Mouse (Mus musculus): Measurements from ENCODE around the gene Hmgn2. TPM values are rescaled to one million over a fixed set of nuclear protein-coding genes. Genes with fewer than 3 reads are reported as not detected.
"Not testable (repeated sequence)": the region's sequence is repeated elsewhere in the genome, so short reads cannot be mapped to it uniquely, and the experiment has no call there.

Gene Hmgn2
- polyA plus RNA-seq, 1 experiment from 2014 or later: 2,917 TPM

- ATAC-seq (ENCODE audit: insufficient read depth, low FRiP score, low TSS enrichment); H3K27me3 ChIP-seq (ENCODE audit: control insufficient read depth, insufficient read depth, low read length); DNase-seq (ENCODE audit: low spot score); H3K4me3 ChIP-seq (ENCODE audit: low read depth, low read length); H3K9me3 ChIP-seq (ENCODE audit: control insufficient read depth, low read length); H3K4me1 ChIP-seq (ENCODE audit: control insufficient read depth, insufficient read depth, low read length); H3K9ac ChIP-seq (ENCODE audit: low read length); H3K27ac ChIP-seq (ENCODE audit: low read depth, low read length); H3K36me3 ChIP-seq (ENCODE audit: control insufficient read depth, insufficient read depth, low read length); H3K4me2 ChIP-seq (ENCODE audit: low read depth): not testable (repeated sequence)
- 94% methylated on average over 8 of the region's 8 CpGs for WGBS
Measured at GRCm38 (mm10) chr4:133988289-133988688, 19.8 kb upstream of the Hmgn2 start.

GRCm38 (mm10) chr4:133982936-133983335, 14.5 kb upstream of the Hmgn2 start:
- Histone ChIP-seq H3K4me1 (ENCODE audit: control insufficient read depth, insufficient read depth, low read length) (no peaks in the 10 kb centered on the region), H3K27ac (ENCODE audit: low read depth, low read length) (no peak overlapping the region), H3K4me3 (ENCODE audit: low read depth, low read length) (no peak overlapping the region), H3K27me3 (ENCODE audit: control insufficient read depth, insufficient read depth, low read length) (no peaks in the 10 kb centered on the region), H3K4me2 (ENCODE audit: low read depth) (no peak overlapping the region), H3K36me3 (ENCODE audit: control insufficient read depth, insufficient read depth, low read length) (peaks cover 2% of the 10 kb centered on the region; the same call in 1 of the 2 replicates), H3K9me3 (ENCODE audit: control insufficient read depth, low read length) (no peaks in the 10 kb centered on the region), H3K9ac (ENCODE audit: low read length) (no peak overlapping the region)
- 82% methylated on average over 13 of the region's 13 CpGs for WGBS
- ATAC-seq (ENCODE audit: insufficient read depth, low FRiP score, low TSS enrichment): no peak
- no peak for DNase-seq (ENCODE audit: low spot score)

GRCm38 (mm10) chr4:133980496-133980895, 12.0 kb upstream of the Hmgn2 start:
- Histone ChIP-seq H3K9me3 (ENCODE audit: control insufficient read depth, low read length) (no peaks in the 10 kb centered on the region), H3K4me1 (ENCODE audit: control insufficient read depth, insufficient read depth, low read length) (no peaks in the 10 kb centered on the region), H3K4me3 (ENCODE audit: low read depth, low read length) (no peak overlapping the region), H3K27ac (ENCODE audit: low read depth, low read length) (no peak overlapping the region), H3K36me3 (ENCODE audit: control insufficient read depth, insufficient read depth, low read length) (0 out of 2 replicates have a peak, but pooled peaks cover 2% of the 10 kb centered on the region), H3K9ac (ENCODE audit: low read length) (no peak overlapping the region), H3K4me2 (ENCODE audit: low read depth) (no peak overlapping the region), H3K27me3 (ENCODE audit: control insufficient read depth, insufficient read depth, low read length) (no peaks in the 10 kb centered on the region)
- WGBS: 90% methylated on average over 5 of the region's 5 CpGs
- ATAC-seq (ENCODE audit: insufficient read depth, low FRiP score, low TSS enrichment): no peak
- no peak for DNase-seq (ENCODE audit: low spot score)

- WGBS: 93% methylated on average over 10 of the region's 10 CpGs
- Histone ChIP-seq H3K4me3 (ENCODE audit: low read depth, low read length) (no peak overlapping the region), H3K36me3 (ENCODE audit: control insufficient read depth, insufficient read depth, low read length) (0 out of 2 replicates have a peak, but pooled peaks cover 2% of the 10 kb centered on the region), H3K4me2 (ENCODE audit: low read depth) (no peak overlapping the region), H3K9me3 (ENCODE audit: control insufficient read depth, low read length) (no peaks in the 10 kb centered on the region), H3K27me3 (ENCODE audit: control insufficient read depth, insufficient read depth, low read length) (no peaks in the 10 kb centered on the region), H3K27ac (ENCODE audit: low read depth, low read length) (no peak overlapping the region), H3K4me1 (ENCODE audit: control insufficient read depth, insufficient read depth, low read length) (no peaks in the 10 kb centered on the region), H3K9ac (ENCODE audit: low read length) (no peak overlapping the region)
- DNase-seq (ENCODE audit: low spot score): no peak
- no peak for ATAC-seq (ENCODE audit: insufficient read depth, low FRiP score, low TSS enrichment)
Measured at GRCm38 (mm10) chr4:133978021-133978711, 9.7 kb upstream of the Hmgn2 start.

- H3K4me3 ChIP-seq (ENCODE audit: low read depth, low read length): no peak overlapping the region
- 49% methylated on average over 8 of the region's 8 CpGs for WGBS
- H3K36me3 ChIP-seq (ENCODE audit: control insufficient read depth, insufficient read depth, low read length): no peaks in the 10 kb centered on the region
- H3K27me3 ChIP-seq (ENCODE audit: control insufficient read depth, insufficient read depth, low read length): no peaks in the 10 kb centered on the region
- no peak overlapping the region for H3K9ac ChIP-seq (ENCODE audit: low read length)
- no peak for ATAC-seq (ENCODE audit: insufficient read depth, low FRiP score, low TSS enrichment)
- no peak overlapping the region for H3K27ac ChIP-seq (ENCODE audit: low read depth, low read length)
- no peak for DNase-seq (ENCODE audit: low spot score)
- peaks cover 12% of the 10 kb centered on the region for H3K4me1 ChIP-seq (ENCODE audit: control insufficient read depth, insufficient read depth, low read length)
- H3K9me3 ChIP-seq (ENCODE audit: control insufficient read depth, low read length): no peaks in the 10 kb centered on the region
- no peak overlapping the region for H3K4me2 ChIP-seq (ENCODE audit: low read depth)
Measured at GRCm38 (mm10) chr4:133971741-133972140, 3.3 kb upstream of the Hmgn2 start.

GRCm38 (mm10) chr4:133970876-133971275, 2.4 kb upstream of the Hmgn2 start:
- Histone ChIP-seq H3K27ac (ENCODE audit: low read depth, low read length) (no peak overlapping the region), H3K9ac (ENCODE audit: low read length) (no peak overlapping the region), H3K4me3 (ENCODE audit: low read depth, low read length) (no peak overlapping the region), H3K9me3 (ENCODE audit: control insufficient read depth, low read length) (no peaks in the 10 kb centered on the region), H3K4me1 (ENCODE audit: control insufficient read depth, insufficient read depth, low read length) (peaks cover 19% of the 10 kb centered on the region), H3K27me3 (ENCODE audit: control insufficient read depth, insufficient read depth, low read length) (no peaks in the 10 kb centered on the region), H3K4me2 (ENCODE audit: low read depth) (no peak overlapping the region), H3K36me3 (ENCODE audit: control insufficient read depth, insufficient read depth, low read length) (0 out of 2 replicates have a peak, but pooled peaks cover 4% of the 10 kb centered on the region)
- WGBS: 84% methylated on average over 13 of the region's 13 CpGs
- no peak for DNase-seq (ENCODE audit: low spot score)
- no peak for ATAC-seq (ENCODE audit: insufficient read depth, low FRiP score, low TSS enrichment)

- Histone ChIP-seq H3K27ac (ENCODE audit: low read depth, low read length) (no peak overlapping the region), H3K27me3 (ENCODE audit: control insufficient read depth, insufficient read depth, low read length) (no peaks in the 10 kb centered on the region), H3K4me2 (ENCODE audit: low read depth) (no peak overlapping the region; the same call in 1 of the 2 replicates), H3K4me1 (ENCODE audit: control insufficient read depth, insufficient read depth, low read length) (peaks cover 19% of the 10 kb centered on the region), H3K36me3 (ENCODE audit: control insufficient read depth, insufficient read depth, low read length) (0 out of 2 replicates have a peak, but pooled peaks cover 5% of the 10 kb centered on the region), H3K4me3 (ENCODE audit: low read depth, low read length) (no peak overlapping the region), H3K9ac (ENCODE audit: low read length) (no peak overlapping the region), H3K9me3 (ENCODE audit: control insufficient read depth, low read length) (no peaks in the 10 kb centered on the region)
- WGBS: 30% methylated on average over 4 of the region's 4 CpGs
- peak; percentile 44 for DNase-seq (ENCODE audit: low spot score)
- ATAC-seq (ENCODE audit: insufficient read depth, low FRiP score, low TSS enrichment): no peak
Measured at GRCm38 (mm10) chr4:133970196-133970595, 1.7 kb upstream of the Hmgn2 start.

- H3K4me1 ChIP-seq (ENCODE audit: control insufficient read depth, insufficient read depth, low read length): peaks cover 19% of the 10 kb centered on the region
- WGBS: 54% methylated on average over 8 of the region's 8 CpGs
Measured at GRCm38 (mm10) chr4:133969114-133969770, 792 bp upstream of the Hmgn2 start.

GRCm38 (mm10) chr4:133967866-133968149, 642 bp downstream of the Hmgn2 start:
- H3K9me3 ChIP-seq (ENCODE audit: control insufficient read depth, low read length): no peaks in the 10 kb centered on the region
- peaks cover 14% of the 10 kb centered on the region; the same call in 1 of the 2 replicates for H3K36me3 ChIP-seq (ENCODE audit: control insufficient read depth, insufficient read depth, low read length)
- under 1% methylated on average over 25 of the region's 29 CpGs for WGBS
- peak overlapping the region; percentile 98 for H3K4me2 ChIP-seq (ENCODE audit: low read depth)
- peak overlapping the region; percentile 99 for H3K27ac ChIP-seq (ENCODE audit: low read depth, low read length)
- peak; percentile 98 for DNase-seq (ENCODE audit: low spot score)
- H3K4me1 ChIP-seq (ENCODE audit: control insufficient read depth, insufficient read depth, low read length): peaks cover 19% of the 10 kb centered on the region
- peak; percentile 85 for ATAC-seq (ENCODE audit: insufficient read depth, low FRiP score, low TSS enrichment)
- H3K27me3 ChIP-seq (ENCODE audit: control insufficient read depth, insufficient read depth, low read length): no peaks in the 10 kb centered on the region
- peak overlapping the region; percentile 81 for H3K4me3 ChIP-seq (ENCODE audit: low read depth, low read length)
- H3K9ac ChIP-seq (ENCODE audit: low read length): peak overlapping the region; percentile 97

More at GRCm38 (mm10) chr4:133969114-133969770, 792 bp upstream of the Hmgn2 start:
- DNase-seq (ENCODE audit: low spot score): no peak
- H3K27me3 ChIP-seq (ENCODE audit: control insufficient read depth, insufficient read depth, low read length): no peaks in the 10 kb centered on the region
- no peaks in the 10 kb centered on the region for H3K9me3 ChIP-seq (ENCODE audit: control insufficient read depth, low read length)
- no peak for ATAC-seq (ENCODE audit: insufficient read depth, low FRiP score, low TSS enrichment)
- peak overlapping the region; percentile 97; the same call in 1 of the 2 replicates for H3K9ac ChIP-seq (ENCODE audit: low read length)
- peak overlapping the region; percentile 98 for H3K4me2 ChIP-seq (ENCODE audit: low read depth)
- peaks cover 8% of the 10 kb centered on the region; the same call in 1 of the 2 replicates for H3K36me3 ChIP-seq (ENCODE audit: control insufficient read depth, insufficient read depth, low read length)
- H3K27ac ChIP-seq (ENCODE audit: low read depth, low read length): no peak overlapping the region; the same call in 1 of the 2 replicates
- peak overlapping the region; percentile 81; the same call in 1 of the 2 replicates for H3K4me3 ChIP-seq (ENCODE audit: low read depth, low read length)
